Mouse (Mus musculus) urinary bladder, adult 2 months (tissue): ENCODE data around the gene Mki67. TPM values are rescaled to one million over a fixed set of nuclear protein-coding genes. Genes with fewer than 3 reads are reported as not detected.

Source experiments
- DNase-seq: peaks from one replicate; pipeline ENCODE4 v3.0.0; 2022; ENCODE audit warnings: low spot score
- polyA plus RNA-seq: library from polyadenylated mRNA; depleted of rRNA; stranded (reverse); fragments of >200 nt; gene quantifications from 2 replicates; pipeline ENCODE4 v1.2.3, GENCODE M21; 2012

The Mki67 gene
- polyA plus RNA-seq, 1 experiment, result 1.6 TPM

- DNase-seq, result no peak
These were observed 47.1 kb downstream of the Mki67 start for GRCm38 (mm10) chr7:135668852-135669739.

- DNase-seq, result no peak
These were observed 49.8 kb downstream of the Mki67 start for GRCm38 (mm10) chr7:135666314-135666713.

GRCm38 (mm10) chr7:135664211-135664610, 52.0 kb downstream of the Mki67 start:
- DNase-seq, result no peak

GRCm38 (mm10) chr7:135660314-135660713, 55.8 kb downstream of the Mki67 start:
- no peak for DNase-seq

- no peak for DNase-seq
These were observed 56.7 kb downstream of the Mki67 start for GRCm38 (mm10) chr7:135659314-135659935.

- no peak for DNase-seq
These were observed 58.0 kb downstream of the Mki67 start for GRCm38 (mm10) chr7:135658150-135658549.

GRCm38 (mm10) chr7:135655113-135655512, 61.0 kb downstream of the Mki67 start:
- no peak for DNase-seq

- DNase-seq, result no peak
These were observed 61.9 kb downstream of the Mki67 start for GRCm38 (mm10) chr7:135654288-135654687.

GRCm38 (mm10) chr7:135653601-135654000, 62.6 kb downstream of the Mki67 start:
- DNase-seq, result no peak

- no peak for DNase-seq
These were observed 63.4 kb downstream of the Mki67 start for GRCm38 (mm10) chr7:135652781-135653180.

- DNase-seq, result peak; percentile 34
These were observed 64.2 kb downstream of the Mki67 start for GRCm38 (mm10) chr7:135651831-135652511.

- DNase-seq, result no peak
These were observed 66.1 kb downstream of the Mki67 start for GRCm38 (mm10) chr7:135650061-135650460.

- DNase-seq, result no peak
These were observed 66.9 kb downstream of the Mki67 start for GRCm38 (mm10) chr7:135649306-135649705.

GRCm38 (mm10) chr7:135648821-135649220, 67.3 kb downstream of the Mki67 start:
- DNase-seq, result no peak

GRCm38 (mm10) chr7:135646976-135647375, 69.2 kb downstream of the Mki67 start:
- no peak for DNase-seq

GRCm38 (mm10) chr7:135644452-135644851, 71.7 kb downstream of the Mki67 start:
- no peak for DNase-seq

GRCm38 (mm10) chr7:135641698-135642507, 74.3 kb downstream of the Mki67 start:
- DNase-seq, result no peak
